Mouse (Mus musculus) C2C12 (cell line): ENCODE data around the gene Snx20. TPM values are rescaled to one million over a fixed set of nuclear protein-coding genes. Genes with fewer than 3 reads are reported as not detected.

Source experiments
- H3K27me3 ChIP-seq: one replicate; pipeline ENCODE4 v1.6.1; 2011; ENCODE audit not compliant: control insufficient read depth, insufficient read depth, insufficient read length
- H3K36me3 ChIP-seq: one replicate; pipeline ENCODE4 v1.6.1; 2011; ENCODE audit not compliant: control insufficient read depth, insufficient read depth
- H3K4me3 ChIP-seq: one replicate; pipeline ENCODE4 v1.5.1; 2011; ENCODE audit warnings: mild to moderate bottlenecking, control low read depth; ENCODE audit not compliant: poor library complexity, insufficient read depth, severe bottlenecking
- H3K79me2 ChIP-seq: one replicate; pipeline ENCODE4 v1.6.1; 2011; ENCODE audit not compliant: control insufficient read depth, insufficient read depth
- H3K79me3 ChIP-seq: one replicate; pipeline ENCODE4 v1.6.1; 2011; ENCODE audit warnings: low read depth, control low read depth
- H3ac ChIP-seq: one replicate; pipeline ENCODE3; 2011; ENCODE audit warnings: low read depth; ENCODE audit not compliant: control insufficient read depth, insufficient read length
- CEBPB ChIP-seq: IDR thresholded peaks from one replicate; pipeline ENCODE4 v1.6.1; 2011; ENCODE audit warnings: low read depth, mild to moderate bottlenecking, control low read depth, moderate library complexity
- CTCF ChIP-seq: IDR thresholded peaks from one replicate; pipeline ENCODE4 v1.5.1; 2011; ENCODE audit not compliant: control insufficient read depth, insufficient read depth, insufficient read length
- FOSL1 ChIP-seq: IDR thresholded peaks from one replicate; pipeline ENCODE4 v1.8.0; 2011; ENCODE audit warnings: mild to moderate bottlenecking, low read length; ENCODE audit not compliant: poor library complexity, insufficient read depth, severe bottlenecking
- MAX ChIP-seq: IDR thresholded peaks from one replicate; pipeline ENCODE4 v1.6.1; 2011; ENCODE audit warnings: mild to moderate bottlenecking, control low read depth
- MYOD1 ChIP-seq: IDR thresholded peaks from one replicate; pipeline ENCODE4 v1.6.1; 2011; ENCODE audit warnings: low read depth; ENCODE audit not compliant: control insufficient read depth, insufficient read length
- MYOG ChIP-seq: IDR thresholded peaks from one replicate; pipeline ENCODE4 v1.6.1; 2011; ENCODE audit not compliant: control insufficient read depth, insufficient read length; ENCODE audit errors: extremely low read depth
- USF1 ChIP-seq: IDR thresholded peaks from one replicate; pipeline ENCODE4 v1.6.1; 2011; ENCODE audit warnings: low read depth, mild to moderate bottlenecking, control low read depth, moderate library complexity
- long read RNA-seq, 2 experiments: library from polyadenylated mRNA; unstranded; transcript quantifications; one replicate each; pipeline ENCODE4 v2.0.0; 2019 to 2020
- polyA plus RNA-seq: library from polyadenylated mRNA; unstranded; fragments of >200 nt; fragmentation: generic; extraction: Trizol; gene quantifications from one replicate; pipeline ENCODE4 v1.2.1, GENCODE M21; 2012; ENCODE audit warnings: missing spikeins

The Snx20 gene
- 0.09 TPM for polyA plus RNA-seq
- long read RNA-seq, experiment 1: 0 reads
- long read RNA-seq, experiment 2: 0 reads

DNA sequence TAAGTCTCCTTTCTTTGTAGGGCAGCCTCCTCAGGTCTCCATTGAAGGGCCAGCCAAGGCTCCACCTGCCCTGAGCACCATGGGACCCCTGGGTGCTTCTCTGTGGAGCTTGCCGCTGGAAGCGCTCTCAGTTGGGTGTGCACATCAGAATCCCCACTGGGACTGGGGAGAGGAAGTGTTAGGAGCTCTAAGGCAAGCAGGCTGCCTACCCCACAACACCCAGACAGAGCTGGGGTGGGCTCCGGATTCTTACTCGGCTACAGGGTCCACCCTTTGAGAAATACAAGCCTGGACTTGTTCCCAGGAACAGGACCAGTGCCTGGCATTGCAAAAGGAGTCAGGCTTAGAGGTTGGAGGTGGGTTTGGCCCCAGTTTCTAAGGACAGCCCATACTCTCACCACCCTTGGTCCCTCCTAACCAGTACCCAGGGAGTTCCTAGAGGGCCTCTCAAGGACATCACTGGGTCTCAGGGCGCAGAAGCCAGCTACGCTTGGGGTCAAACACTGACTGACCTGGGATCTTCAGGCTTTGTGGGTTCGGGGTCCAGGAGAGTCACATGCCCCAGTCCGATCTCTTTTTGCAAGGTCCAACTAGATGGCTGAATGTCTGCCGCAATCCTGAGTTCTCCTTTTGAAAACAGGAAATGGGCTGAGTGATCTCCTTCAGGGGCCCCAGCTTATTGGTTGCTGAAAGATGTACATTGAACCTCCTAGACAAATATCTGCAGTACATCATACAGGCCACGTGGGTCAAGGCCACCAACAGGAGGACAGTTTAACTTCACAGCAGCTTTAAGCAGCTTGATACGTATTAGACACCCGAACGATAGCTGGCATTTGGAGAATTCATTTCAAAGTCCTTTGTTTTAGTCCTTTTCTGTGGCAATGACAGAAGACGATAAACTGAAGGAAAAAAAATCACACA is at the start of gene Snx20:
TSS of gene Snx20 (minus strand) at position 655 of the 924 bp plus-strand sequence.
- TF ChIP-seq FOSL1 (no peak), CEBPB (no peak), MYOG (no peak), USF1 (no peak), MYOD1 (no peak), CTCF (no peak), MAX (no peak)
- no peaks in the 10 kb centered on the region for H3K36me3 ChIP-seq

DNA sequence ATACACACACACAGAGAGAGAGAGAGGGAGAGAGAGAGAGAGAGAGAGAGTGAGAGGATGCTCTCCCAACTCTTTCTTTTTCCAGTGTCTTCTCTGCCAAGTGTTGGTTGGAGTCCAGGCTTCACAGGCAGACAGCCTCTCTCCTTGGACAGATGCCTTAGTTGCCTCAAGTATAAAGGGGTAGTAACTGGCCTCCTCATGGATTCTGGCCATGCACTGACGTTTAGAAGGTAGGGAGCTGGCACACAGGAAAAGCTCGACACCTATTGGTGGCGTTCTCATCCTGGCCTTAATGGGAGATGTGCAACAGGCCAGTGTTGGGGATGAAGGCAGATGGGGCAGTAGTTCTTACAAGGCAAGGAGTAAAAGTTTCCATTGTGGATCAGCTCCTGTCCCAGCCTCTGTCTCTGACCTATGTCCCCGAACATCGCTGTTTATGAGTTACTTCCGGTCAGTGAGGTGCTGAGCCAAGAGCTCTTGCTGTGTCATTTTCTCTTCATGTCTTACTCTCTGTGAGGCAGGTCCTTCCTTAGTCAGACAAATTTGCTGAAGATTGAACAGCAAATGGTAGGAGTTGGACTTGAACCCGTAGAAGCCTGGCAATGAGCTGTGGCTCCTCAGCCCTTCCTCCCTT is 47.8 kb upstream of the Snx20 start:
- H3K36me3 ChIP-seq: no peaks in the 10 kb centered on the region
- TF ChIP-seq MAX: no peak
- no peak for TF ChIP-seq USF1
- no peak for TF ChIP-seq CEBPB
- no peak for TF ChIP-seq FOSL1
- no peak for TF ChIP-seq MYOG
- TF ChIP-seq MYOD1: no peak
- TF ChIP-seq CTCF: no peak
- H3K4me3 ChIP-seq: no peak overlapping the region
- H3K27me3 ChIP-seq: no peaks in the 10 kb centered on the region
- no peak overlapping the region for H3ac ChIP-seq
- H3K79me2 ChIP-seq: no peaks in the 10 kb centered on the region
- H3K79me3 ChIP-seq: no peaks in the 10 kb centered on the region

More for the DNA sequence above, at the start of gene Snx20:
- Histone ChIP-seq H3K79me3 (no peaks in the 10 kb centered on the region), H3K4me3 (no peak within 1 kb of the TSS), H3K27me3 (no peaks in the 10 kb centered on the region), H3K79me2 (no peaks in the 10 kb centered on the region), H3ac (no peak within 1 kb of the TSS)

DNA sequence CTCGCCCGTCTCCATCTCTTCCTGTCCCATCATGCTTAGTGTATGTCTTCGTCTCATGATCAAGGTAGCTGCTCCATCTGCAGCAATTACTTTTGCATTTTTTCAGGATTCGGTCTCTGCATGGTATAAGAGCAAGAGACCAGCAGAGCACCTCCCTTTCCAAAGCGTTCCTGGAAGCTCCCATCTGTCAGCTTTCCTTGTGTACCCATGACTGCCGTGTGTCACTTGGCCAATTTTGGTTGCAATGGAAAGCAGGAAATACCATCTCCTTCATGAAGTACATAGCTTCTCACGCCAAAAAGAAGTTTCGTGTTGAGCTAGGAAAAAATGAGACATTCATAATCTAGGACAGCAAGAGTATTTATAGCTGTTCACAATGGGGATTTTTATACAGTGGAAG is 45.1 kb upstream of the Snx20 start:
- H3K36me3 ChIP-seq: no peaks in the 10 kb centered on the region
- no peak overlapping the region for H3ac ChIP-seq
- no peaks in the 10 kb centered on the region for H3K79me3 ChIP-seq
- no peaks in the 10 kb centered on the region for H3K79me2 ChIP-seq
- TF ChIP-seq MYOG (no peak), MYOD1 (no peak), MAX (no peak)
- H3K4me3 ChIP-seq: no peak overlapping the region
- no peaks in the 10 kb centered on the region for H3K27me3 ChIP-seq

DNA sequence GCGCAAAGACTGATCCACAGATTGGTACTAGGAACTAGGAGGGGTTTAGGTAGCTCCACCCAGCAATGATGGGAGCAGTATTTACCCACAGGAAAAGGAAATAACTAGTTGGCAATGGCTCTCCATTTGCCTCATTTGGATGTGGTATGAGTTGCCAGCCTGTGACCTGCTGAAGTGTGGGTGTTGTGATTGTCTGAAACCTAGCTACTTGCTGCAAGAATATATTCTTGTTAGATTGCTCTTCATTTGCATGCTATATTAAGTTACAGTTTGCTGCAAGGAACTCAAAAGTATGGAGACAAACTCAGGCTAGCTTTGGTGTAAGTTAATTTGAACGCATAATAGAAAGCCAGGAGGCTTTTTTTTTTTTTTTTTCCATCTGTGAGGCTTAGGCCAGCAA is 44.6 kb upstream of the Snx20 start:
- TF ChIP-seq MYOG (no peak), MAX (no peak), CTCF (no peak), USF1 (no peak), CEBPB (no peak), FOSL1 (no peak), MYOD1 (no peak)
- H3K27me3 ChIP-seq: no peaks in the 10 kb centered on the region
- H3ac ChIP-seq: no peak overlapping the region
- no peaks in the 10 kb centered on the region for H3K36me3 ChIP-seq
- no peaks in the 10 kb centered on the region for H3K79me3 ChIP-seq
- H3K4me3 ChIP-seq: no peak overlapping the region
- H3K79me2 ChIP-seq: no peaks in the 10 kb centered on the region

DNA sequence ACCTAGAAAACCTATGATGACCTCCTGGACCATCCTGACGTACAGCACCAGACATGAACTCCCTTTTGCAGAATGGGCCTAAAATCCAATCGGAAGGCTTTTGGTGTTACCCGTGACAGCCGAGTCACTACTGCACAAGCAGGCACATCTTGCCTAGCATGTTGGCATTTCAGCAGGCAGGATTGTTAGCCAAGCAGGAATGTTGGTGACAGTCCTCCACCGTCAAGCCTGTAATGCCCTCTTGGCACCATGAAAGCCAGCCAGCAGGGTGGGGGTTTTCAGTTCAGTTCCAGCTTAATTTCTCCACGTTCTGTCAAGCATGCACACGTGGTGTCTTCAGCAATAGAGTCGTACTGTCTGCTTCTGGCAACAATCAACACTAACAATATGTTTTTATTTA is 41.1 kb upstream of the Snx20 start:
- no peaks in the 10 kb centered on the region for H3K36me3 ChIP-seq
- H3K79me2 ChIP-seq: no peaks in the 10 kb centered on the region
- no peak overlapping the region for H3K4me3 ChIP-seq
- no peaks in the 10 kb centered on the region for H3K79me3 ChIP-seq
- H3ac ChIP-seq: no peak overlapping the region
- no peak for TF ChIP-seq FOSL1
- TF ChIP-seq MYOD1: no peak
- no peak for TF ChIP-seq MAX
- TF ChIP-seq MYOG: no peak
- TF ChIP-seq CEBPB: no peak
- no peak for TF ChIP-seq USF1
- TF ChIP-seq CTCF: no peak
- no peaks in the 10 kb centered on the region for H3K27me3 ChIP-seq
